Mouse (Mus musculus) lung, postnatal 0 days (tissue): ENCODE data around the gene Hira. TPM values are rescaled to one million over a fixed set of nuclear protein-coding genes. Genes with fewer than 3 reads are reported as not detected.
"Not testable (repeated sequence)": the region's sequence is repeated elsewhere in the genome, so short reads cannot be mapped to it uniquely, and the experiment has no call there.

Experiments used
- ATAC-seq: fragments of 200-750 bp; cut with Nextera tagmentation; 2 replicates; pipeline ENCODE4 v1.8.0; 2017; ENCODE audit warnings: moderate library complexity
- DNase-seq: peaks from one replicate; pipeline ENCODE4 v3.0.0-alpha.2; 2016; ENCODE audit warnings: low spot score
- H3K27ac ChIP-seq: fragments of 300-500 bp; sonication (generic); 2 replicates; pipeline ENCODE4 v1.5.1; 2014; ENCODE audit warnings: antibody characterized with exemption, mild to moderate bottlenecking, low read length, mixed read lengths
- H3K27me3 ChIP-seq: fragments of 300-500 bp; sonication (generic); replicated peaks from 2 replicates; pipeline ENCODE4 v1.6.1; 2014; ENCODE audit warnings: low read length, mixed read lengths; ENCODE audit not compliant: insufficient read depth
- H3K36me3 ChIP-seq: fragments of 300-500 bp; sonication (generic); 2 replicates; pipeline ENCODE4 v1.6.1; 2014; ENCODE audit warnings: low read length, mixed read lengths; ENCODE audit not compliant: insufficient read depth
- H3K4me1 ChIP-seq: fragments of 300-500 bp; sonication (generic); 2 replicates; pipeline ENCODE4 v1.6.1; 2014; ENCODE audit warnings: antibody characterized with exemption, low read depth, low read length, mixed read lengths; ENCODE audit not compliant: insufficient read depth
- H3K4me2 ChIP-seq: fragments of 300-500 bp; sonication (generic); replicated peaks from 2 replicates; pipeline ENCODE4 v1.6.1; 2014; ENCODE audit warnings: low read depth, mild to moderate bottlenecking, low read length, moderate library complexity, mixed read lengths
- H3K4me3 ChIP-seq: fragments of 300-500 bp; sonication (generic); 2 replicates; pipeline ENCODE4 v1.5.1; 2014; ENCODE audit warnings: low read depth, low read length
- H3K9ac ChIP-seq: fragments of 300-500 bp; sonication (generic); replicated peaks from 2 replicates; pipeline ENCODE4 v1.6.1; 2014; ENCODE audit warnings: low read depth, mild to moderate bottlenecking
- H3K9me3 ChIP-seq: fragments of 300-500 bp; sonication (generic); 2 replicates; pipeline ENCODE4 v1.6.1; 2016; ENCODE audit warnings: low read length, mixed read lengths
- CTCF ChIP-seq: IDR thresholded peaks from 2 replicates; pipeline ENCODE4 v1.5.1; 2016; ENCODE audit warnings: antibody characterized with exemption, mild to moderate bottlenecking
- EP300 ChIP-seq: IDR thresholded peaks from 2 replicates; pipeline ENCODE4 v1.6.1; 2016; ENCODE audit warnings: antibody characterized with exemption, mild to moderate bottlenecking, control low read depth
- WGBS: fragments of 180-500 bp; shearing (Covaris S2); extraction: QIAGEN DNeasy Blood & Tissue Kit; methylation state at CpG from one replicate; pipeline ENCODE4 v1.1.7; 2014; 5-methylcytosine and 5-hydroxymethylcytosine counted together
- polyA plus RNA-seq: library from polyadenylated mRNA; unstranded; fragments of >200 nt; fragmentation: Nextera tagmentation; extraction: Ambion mirVana; gene quantifications from 2 replicates; pipeline ENCODE4 v1.2.1, GENCODE M21; 2015

The Hira gene
- polyA plus RNA-seq, 1 experiment from 2014 or later, result 8.4 TPM

GRCm38 (mm10) chr16:19006715-19007114 lies 129.9 kb downstream of the Hira start:
- Histone ChIP-seq H3K27ac (no peak overlapping the region), H3K4me3 (no peak overlapping the region), H3K4me1 (no peaks in the 10 kb centered on the region), H3K36me3 (no peaks in the 10 kb centered on the region), H3K4me2 (no peak overlapping the region), H3K9ac (no peak overlapping the region), H3K27me3 (no peaks in the 10 kb centered on the region), H3K9me3 (no peaks in the 10 kb centered on the region)
- WGBS, result 54% methylated on average over 1 of the region's 1 CpGs
- no peak for TF ChIP-seq EP300
- no peak for TF ChIP-seq CTCF
- DNase-seq (no peak), ATAC-seq (no peak)

GRCm38 (mm10) chr16:19007186-19007591 lies 130.4 kb downstream of the Hira start:
- H3K27ac ChIP-seq, H3K36me3 ChIP-seq, H3K4me1 ChIP-seq, H3K9ac ChIP-seq, H3K9me3 ChIP-seq, DNase-seq, H3K4me3 ChIP-seq, ATAC-seq, H3K27me3 ChIP-seq, H3K4me2 ChIP-seq: not testable (repeated sequence)
- 38% methylated on average over 1 of the region's 1 CpGs for WGBS

GRCm38 (mm10) chr16:19010710-19011109 lies 133.9 kb downstream of the Hira start:
- H3K36me3 ChIP-seq, result no peaks in the 10 kb centered on the region
- 51% methylated on average over 2 of the region's 2 CpGs for WGBS
- no peaks in the 10 kb centered on the region for H3K9me3 ChIP-seq
- H3K27me3 ChIP-seq, result no peaks in the 10 kb centered on the region
- no peak overlapping the region for H3K4me2 ChIP-seq
- H3K4me3 ChIP-seq, result no peak overlapping the region
- no peak for ATAC-seq
- TF ChIP-seq EP300 (no peak), CTCF (no peak)
- no peak overlapping the region for H3K9ac ChIP-seq
- no peak for DNase-seq
- no peak overlapping the region for H3K27ac ChIP-seq
- no peaks in the 10 kb centered on the region for H3K4me1 ChIP-seq

GRCm38 (mm10) chr16:19013550-19013949 lies 136.7 kb downstream of the Hira start:
- no peak for DNase-seq
- Histone ChIP-seq H3K4me3 (no peak overlapping the region), H3K27me3 (no peaks in the 10 kb centered on the region), H3K9ac (no peak overlapping the region), H3K9me3 (no peaks in the 10 kb centered on the region), H3K4me2 (no peak overlapping the region), H3K36me3 (no peaks in the 10 kb centered on the region), H3K27ac (no peak overlapping the region), H3K4me1 (no peaks in the 10 kb centered on the region)
- no peak for ATAC-seq
- WGBS, result 71% methylated on average over 1 of the region's 1 CpGs
- TF ChIP-seq EP300 (no peak), CTCF (no peak)

- Histone ChIP-seq H3K4me1 (no peaks in the 10 kb centered on the region), H3K9me3 (no peaks in the 10 kb centered on the region), H3K36me3 (no peaks in the 10 kb centered on the region), H3K9ac (no peak overlapping the region), H3K4me2 (no peak overlapping the region), H3K4me3 (no peak overlapping the region), H3K27me3 (no peaks in the 10 kb centered on the region), H3K27ac (no peak overlapping the region)
- DNase-seq (no peak), ATAC-seq (no peak)
- TF ChIP-seq CTCF (no peak), EP300 (no peak)
These were observed 137.8 kb downstream of the Hira start for GRCm38 (mm10) chr16:19014650-19015049.

Other genes starting within 250 kb of the Hira start
- gene Sept5, start 247.1 kb upstream of the Hira start, polyA plus RNA-seq, result 8.5 and 9.6 TPM in 2 replicates
- 400 and 432 TPM in 2 replicates for gene Cldn5, start 100.2 kb upstream of the Hira start, polyA plus RNA-seq
- 75.4 and 81.7 TPM in 2 replicates for gene Ufd1, start 65.3 kb upstream of the Hira start, polyA plus RNA-seq
- 4.8 and 6.0 TPM in 2 replicates for gene Cdc45, start 65.0 kb upstream of the Hira start, polyA plus RNA-seq
- gene 2510002D24Rik, start 40.5 kb upstream of the Hira start, polyA plus RNA-seq, result 23.7 and 28.9 TPM in 2 replicates
- gene Gm28539, start 40.5 kb upstream of the Hira start, polyA plus RNA-seq, result not detected in 2 replicates
- gene Mrpl40, start 175 bp upstream of the Hira start, polyA plus RNA-seq, result 55.8 and 56.5 TPM in 2 replicates